ENCODE assay signal across 8 mouse cellular contexts in the genomic region with DNA sequence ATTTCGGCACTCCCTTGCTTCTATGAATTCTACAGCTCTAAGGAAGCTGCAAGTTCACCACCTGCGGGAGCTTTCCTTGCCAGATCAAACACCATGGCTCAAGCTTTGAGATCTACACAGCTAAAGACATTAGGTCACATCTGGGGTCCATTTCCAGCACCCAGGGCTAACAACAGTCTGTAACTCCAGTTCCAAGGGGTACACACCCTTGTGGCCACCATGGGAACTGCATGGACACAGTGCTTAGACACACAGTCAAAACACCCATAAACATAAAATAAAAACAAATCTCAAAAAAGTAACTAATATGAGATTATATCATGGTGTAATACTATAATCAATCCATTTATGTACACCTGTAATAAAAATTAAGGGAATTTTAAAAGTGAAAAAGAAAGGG.
A peak's percentile ranks its signal among the peaks of the same experiment; 100 is the strongest.
DNase-seq lines count a peak whose midpoint lies in the region; ATAC-seq and TF ChIP-seq lines count a peak whose summit lies in the region.

No protein-coding gene starts in this region.

- no peak for DNase-seq in forebrain, postnatal 0 days
- peak; percentile 27 for DNase-seq in 3T3-L1 (ENCODE audit: low read depth, low spot score)
- DNase-seq in liver, embryonic 14.5 days (ENCODE audit: low read depth in 3 of 3, low spot score in 3 of 3), result no peak
- DNase-seq in thymus, postnatal 0 days (ENCODE audit: low spot score), result peak; percentile 38
- no peak for DNase-seq in right cerebral cortex, adult 2 months (ENCODE audit: low spot score in 2 of 2)
- DNase-seq in cerebellum, adult 9-11 months, result no peak

- no peaks in the 10 kb centered on the region for H3K9me3 ChIP-seq in forebrain, postnatal 0 days (ENCODE audit: low read length)
- no peaks in the 10 kb centered on the region for H3K9me3 ChIP-seq in forebrain, embryonic 15.5 days
- H3K9me3 ChIP-seq in liver, embryonic 14.5 days (ENCODE audit: control insufficient read depth, low read length), result no peaks in the 10 kb centered on the region

- H3K27ac ChIP-seq in forebrain, postnatal 0 days (ENCODE audit: low read depth, low read length), result no peak overlapping the region
- H3K27ac ChIP-seq in forebrain, embryonic 15.5 days (replicated peaks), result no peak overlapping the region
- no peak overlapping the region for H3K27ac ChIP-seq in liver, embryonic 14.5 days

- WGBS in forebrain, postnatal 0 days, result 81% methylated on average over 2 of the region's 2 CpGs
- WGBS in forebrain, embryonic 15.5 days, result 92% methylated on average over 2 of the region's 2 CpGs
- WGBS in liver, embryonic 14.5 days (ENCODE audit: insufficient replicate concordance), result 63% methylated on average over 2 of the region's 2 CpGs

- no peak overlapping the region for H3K4me3 ChIP-seq in forebrain, postnatal 0 days (ENCODE audit: low read depth, low read length)
- no peak overlapping the region for H3K4me3 ChIP-seq in forebrain, embryonic 15.5 days
- no peak overlapping the region for H3K4me3 ChIP-seq in liver, embryonic 14.5 days (ENCODE audit: insufficient read depth in 1 of 2, low read depth in 2 of 2, low read length in 2 of 2)

- no peaks in the 10 kb centered on the region for H3K36me3 ChIP-seq in forebrain, postnatal 0 days (ENCODE audit: insufficient read depth)
- no peaks in the 10 kb centered on the region for H3K36me3 ChIP-seq in forebrain, embryonic 15.5 days
- no peaks in the 10 kb centered on the region for H3K36me3 ChIP-seq in liver, embryonic 14.5 days (replicated peaks; ENCODE audit: control insufficient read depth, insufficient read depth, low read depth)

- no peaks in the 10 kb centered on the region for H3K27me3 ChIP-seq in forebrain, postnatal 0 days (ENCODE audit: insufficient read depth, low read length)
- no peaks in the 10 kb centered on the region for H3K27me3 ChIP-seq in forebrain, embryonic 15.5 days
- H3K27me3 ChIP-seq in liver, embryonic 14.5 days (ENCODE audit: control insufficient read depth, insufficient read depth, low read length), result no peaks in the 10 kb centered on the region

- peak; percentile 51 for TF ChIP-seq CTCF in forebrain, postnatal 0 days (IDR thresholded peaks at IDR 0.05; ENCODE audit: low read depth)
- peak; percentile 70 for TF ChIP-seq CTCF in liver, embryonic 14.5 days (IDR thresholded peaks at IDR 0.05; ENCODE audit: low read depth)

- peaks cover 4% of the 10 kb centered on the region; the same call in 1 of the 2 replicates for H3K4me1 ChIP-seq in forebrain, postnatal 0 days (ENCODE audit: insufficient read depth)
- no peaks in the 10 kb centered on the region for H3K4me1 ChIP-seq in forebrain, embryonic 15.5 days
- H3K4me1 ChIP-seq in liver, embryonic 14.5 days (replicated peaks; ENCODE audit: control insufficient read depth in 2 of 2, insufficient read depth in 2 of 2, low read length in 1 of 2), result no peaks in the 10 kb centered on the region

- ATAC-seq in forebrain, postnatal 0 days, result no peak
- ATAC-seq in forebrain, embryonic 15.5 days (replicated peaks), result no peak
- peak; percentile 46 for ATAC-seq in activated CD4-positive, CD25-positive, alpha-beta regulatory T cell, adult 4 months
- no peak for ATAC-seq in liver, embryonic 14.5 days (ENCODE audit: insufficient read depth)

- H3K4me2 ChIP-seq in forebrain, postnatal 0 days (ENCODE audit: low read depth), result no peak overlapping the region
- no peak overlapping the region for H3K4me2 ChIP-seq in forebrain, embryonic 15.5 days (replicated peaks)
- H3K4me2 ChIP-seq in liver, embryonic 14.5 days (ENCODE audit: low read depth), result no peak overlapping the region

- H3K9ac ChIP-seq in forebrain, postnatal 0 days, result no peak overlapping the region
- no peak overlapping the region for H3K9ac ChIP-seq in forebrain, embryonic 15.5 days (replicated peaks)
- no peak overlapping the region for H3K9ac ChIP-seq in liver, embryonic 14.5 days (replicated peaks)

- no peak for TF ChIP-seq EP300 in liver, embryonic 14.5 days (IDR thresholded peaks at IDR 0.05; ENCODE audit: low read depth)

Comparison
In these comparisons a context has a peak if more than half of its experiments do, and no peak if none do; other contexts are left out.
1. DNase-seq: peak in 3T3-L1 (single experiment) and thymus, postnatal 0 days (single experiment); none in forebrain, postnatal 0 days (single experiment), liver, embryonic 14.5 days (0 of 3), right cerebral cortex, adult 2 months (0 of 2) and cerebellum, adult 9-11 months (single experiment).